Comparison of ENCODE assay signal across 11 mouse cellular contexts in genomic region chr10:42231100-42231541, GRCm38 (mm10). TPM values are rescaled to one million over a fixed set of nuclear protein-coding genes. Genes with fewer than 3 reads are reported as not detected.
DNase-seq lines count a peak whose midpoint lies in the region; ATAC-seq and TF ChIP-seq lines count a peak whose summit lies in the region.
"Had no signal": no experiment of that assay in that cellular context is flagged by ENCODE, and none has a peak within 500 bp of the region (broad histone marks: within the 10 kb centered on the region; RNA-seq: fewer than 3 reads in every experiment).

No protein-coding gene starts in this region.

- no peak overlapping the region for H3K4me3 ChIP-seq in kidney, embryonic 16.5 days (ENCODE audit: low read length)
- no peak overlapping the region for H3K4me3 ChIP-seq in small intestine, adult 2 months (ENCODE audit: low read depth, low read length)
- H3K4me3 ChIP-seq: midbrain, embryonic 10.5 days had no signal

- DNase-seq in kidney, adult 9 months, result peak; percentile 75
- peak; percentile 43 for DNase-seq in Muller cell, postnatal 12 days (ENCODE audit: inconsistent ontology term)
- DNase-seq in adrenal gland, postnatal 36 days, result peak; percentile 73 to 78
- DNase-seq in left cerebral cortex, postnatal 4 days, result no peak

- no peak for TF ChIP-seq POLR2A in small intestine, adult 2 months (IDR thresholded peaks at IDR 0.05; ENCODE audit: low read depth, low read length)

- intact Hi-C loops in left cerebral cortex, postnatal 4 days (cut with DNase I), result no loop called here

- H3K4me2 ChIP-seq in kidney, embryonic 16.5 days (replicated peaks; ENCODE audit: low read depth, low read length), result no peak overlapping the region

- H3K4me1 ChIP-seq in kidney, embryonic 16.5 days (ENCODE audit: insufficient read depth, low read length), result peaks cover 43% of the 10 kb centered on the region
- H3K4me1 ChIP-seq in small intestine, adult 2 months (ENCODE audit: control insufficient read depth, insufficient read depth, insufficient read length, low read length), result peaks cover 22% of the 10 kb centered on the region

- H3K27me3 ChIP-seq in kidney, embryonic 16.5 days (ENCODE audit: insufficient read depth, low read length), result no peaks in the 10 kb centered on the region
- no peaks in the 10 kb centered on the region for H3K27me3 ChIP-seq in small intestine, adult 2 months (ENCODE audit: control insufficient read depth, insufficient read depth, low read length)

- WGBS in kidney, embryonic 16.5 days, result 67% methylated on average over 3 of the region's 3 CpGs
- WGBS in small intestine, adult 2 months, result 76% methylated on average over 3 of the region's 3 CpGs

- no peak overlapping the region for H3K9ac ChIP-seq in kidney, embryonic 16.5 days (replicated peaks; ENCODE audit: low read length)
- H3K9ac ChIP-seq: liver, embryonic 14.5 days had no signal

- TF ChIP-seq CTCF in small intestine, adult 2 months (IDR thresholded peaks at IDR 0.05; ENCODE audit: extremely low read depth, insufficient read length, insufficient replicate concordance, low read depth, low read length), result no peak

- H3K36me3 ChIP-seq in kidney, embryonic 16.5 days (ENCODE audit: insufficient read depth, low read length), result peaks cover 6% of the 10 kb centered on the region; the same call in 1 of the 2 replicates
- H3K36me3 ChIP-seq in small intestine, adult 2 months (ENCODE audit: control insufficient read depth, insufficient read depth, low read length), result no peaks in the 10 kb centered on the region
- H3K36me3 ChIP-seq: midbrain, embryonic 10.5 days had no signal

- no peak for ATAC-seq in kidney, embryonic 16.5 days (ENCODE audit: low FRiP score, low TSS enrichment)
- ATAC-seq in CD4-positive, CD25-positive, alpha-beta regulatory T cell, adult 4 months, result no peak
- ATAC-seq: forebrain, embryonic 16.5 days had no signal

- H3K9me3 ChIP-seq in kidney, embryonic 16.5 days (ENCODE audit: low read length), result no peaks in the 10 kb centered on the region
- H3K9me3 ChIP-seq: midbrain, embryonic 10.5 days had no signal

- H3K27ac ChIP-seq in kidney, embryonic 16.5 days (ENCODE audit: low read length), result no peak overlapping the region
- H3K27ac ChIP-seq in small intestine, adult 2 months (ENCODE audit: insufficient read depth, low read depth, low read length), result peak overlapping the region; percentile 48
- H3K27ac ChIP-seq: kidney, postnatal 0 days; liver, embryonic 14.5 days; midbrain, embryonic 10.5 days had no signal

RNA-seq across cellular contexts. Expression of gene Foxo3, which starts 45.4 kb away (rescaled TPM):
- 5.9 and 6.3 TPM in 2 replicates for polyA plus RNA-seq in kidney, embryonic 16.5 days (2015; fragmentation: Nextera tagmentation; extraction: Ambion mirVana)
- total RNA-seq in adrenal gland, postnatal 36 days (2021), result 10 to 100 TPM; 56.9 to 78.5 TPM
- polyA plus RNA-seq in small intestine, adult 2 months (2012; rRNA removed), result 25.5 and 49.5 TPM in 2 replicates
- total RNA-seq in left cerebral cortex, postnatal 4 days (2021), result 10 to 100 TPM; 28.8 to 32.6 TPM
- 10 to 100 TPM in 1 of 2 experiments, 1 to 10 TPM in 1; 8.6 to 12.8 TPM for polyA plus RNA-seq in CD4-positive, CD25-positive, alpha-beta regulatory T cell, adult 4 months (2017; shearing (Covaris generic))
